Mouse (Mus musculus) liver, embryonic 15.5 days (tissue): Measurements from ENCODE around the gene Prm1. TPM values are rescaled to one million over a fixed set of nuclear protein-coding genes. Genes with fewer than 3 reads are reported as not detected.
"Not testable (repeated sequence)": the region's sequence is repeated elsewhere in the genome, so short reads cannot be mapped to it uniquely, and the experiment has no call there.

Experiments
- ATAC-seq: fragments of 200-750 bp; cut with Nextera tagmentation; 2 replicates; pipeline ENCODE4 v1.8.0; 2017; ENCODE audit warnings: moderate number of reproducible peaks, mild to moderate bottlenecking, moderate library complexity; ENCODE audit not compliant: insufficient read depth
- H3K27ac ChIP-seq: fragments of 300-500 bp; sonication (generic); replicated peaks from 2 replicates; pipeline ENCODE4 v1.5.1; 2015; ENCODE audit warnings: mild to moderate bottlenecking, inconsistent platforms
- H3K27me3 ChIP-seq: fragments of 300-500 bp; sonication (generic); 2 replicates; pipeline ENCODE4 v1.6.1; 2015; ENCODE audit warnings: mild to moderate bottlenecking, inconsistent platforms
- H3K36me3 ChIP-seq: fragments of 300-500 bp; sonication (generic); replicated peaks from 2 replicates; pipeline ENCODE4 v1.6.1; 2015; ENCODE audit warnings: moderate library complexity, mild to moderate bottlenecking, inconsistent platforms
- H3K4me1 ChIP-seq: fragments of 300-500 bp; sonication (generic); replicated peaks from 2 replicates; pipeline ENCODE4 v1.6.1; 2015; ENCODE audit warnings: inconsistent platforms
- H3K4me2 ChIP-seq: fragments of 300-500 bp; sonication (generic); 2 replicates; pipeline ENCODE4 v1.6.1; 2015; ENCODE audit warnings: moderate library complexity, mild to moderate bottlenecking, inconsistent platforms
- H3K4me3 ChIP-seq: fragments of 300-500 bp; sonication (generic); replicated peaks from 2 replicates; pipeline ENCODE4 v1.5.1; 2015; ENCODE audit warnings: mild to moderate bottlenecking, inconsistent platforms
- H3K9ac ChIP-seq: fragments of 300-500 bp; sonication (generic); 2 replicates; pipeline ENCODE4 v1.6.1; 2015; ENCODE audit warnings: moderate library complexity, mild to moderate bottlenecking, inconsistent platforms
- H3K9me3 ChIP-seq: fragments of 300-500 bp; sonication (generic); replicated peaks from 2 replicates; pipeline ENCODE4 v1.6.1; 2016; ENCODE audit warnings: inconsistent platforms
- WGBS: fragments of 180-500 bp; shearing (Covaris S2); methylation state at CpG from one replicate; pipeline ENCODE4 v1.1.7; 2015; ENCODE audit warnings: mixed read lengths; ENCODE audit not compliant: insufficient replicate concordance; 5-methylcytosine and 5-hydroxymethylcytosine counted together
- polyA plus RNA-seq: library from polyadenylated mRNA; unstranded; fragments of >200 nt; fragmentation: Nextera tagmentation; extraction: Ambion mirVana; gene quantifications from 2 replicates; pipeline ENCODE4 v1.2.1, GENCODE M21; 2015

Gene Prm1
- not detected in 2 replicates for polyA plus RNA-seq

DNA sequence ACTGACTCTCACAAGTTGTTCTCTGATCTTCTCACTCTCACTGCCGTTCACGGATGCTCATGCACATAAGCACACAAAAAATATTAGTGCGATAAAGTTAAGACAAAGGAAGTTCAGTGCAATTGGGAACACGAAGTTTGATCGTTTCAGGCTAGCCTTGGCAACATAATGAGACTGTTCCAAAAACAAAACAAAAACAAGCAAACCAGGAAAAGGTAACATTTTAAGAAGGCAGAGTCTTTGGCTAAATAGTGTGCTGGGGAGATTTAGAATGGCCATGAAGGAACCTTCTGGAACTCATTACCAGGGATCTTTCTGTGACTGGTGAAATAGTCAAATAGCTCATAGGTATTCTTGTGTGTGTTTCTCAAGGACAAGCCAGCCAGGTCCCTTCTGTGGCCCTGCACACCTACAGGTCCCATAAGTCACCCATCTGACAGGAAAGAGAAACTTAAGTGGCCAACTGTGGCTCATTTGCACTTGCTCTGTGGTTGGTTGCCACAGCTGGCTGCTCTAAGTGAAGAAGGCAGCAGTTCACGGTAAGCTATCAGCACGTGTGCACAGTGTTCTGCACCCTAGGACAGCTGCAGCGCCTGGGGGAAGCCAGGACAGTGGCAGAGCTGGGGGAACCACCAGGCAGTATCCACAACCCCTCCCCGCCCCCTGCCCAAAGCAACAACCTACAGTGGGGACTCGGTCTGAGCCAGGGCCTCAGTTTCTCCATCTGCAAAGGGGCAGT lies at the start of gene Prm1:
Prm1 (minus strand) TSS at position 51 of the 739 bp plus-strand sequence.
- ATAC-seq = no peak
- peaks cover 35% of the 10 kb centered on the region; the same call in 1 of the 2 replicates for H3K27me3 ChIP-seq
- no peaks in the 10 kb centered on the region for H3K36me3 ChIP-seq
- no peak within 1 kb of the TSS for H3K9ac ChIP-seq
- no peaks in the 10 kb centered on the region for H3K9me3 ChIP-seq
- 55% methylated on average over 10 of the region's 10 CpGs for WGBS
- no peak within 1 kb of the TSS for H3K4me2 ChIP-seq
- no peaks in the 10 kb centered on the region for H3K4me1 ChIP-seq
- no peak within 1 kb of the TSS for H3K4me3 ChIP-seq
- H3K27ac ChIP-seq = no peak within 1 kb of the TSS

DNA sequence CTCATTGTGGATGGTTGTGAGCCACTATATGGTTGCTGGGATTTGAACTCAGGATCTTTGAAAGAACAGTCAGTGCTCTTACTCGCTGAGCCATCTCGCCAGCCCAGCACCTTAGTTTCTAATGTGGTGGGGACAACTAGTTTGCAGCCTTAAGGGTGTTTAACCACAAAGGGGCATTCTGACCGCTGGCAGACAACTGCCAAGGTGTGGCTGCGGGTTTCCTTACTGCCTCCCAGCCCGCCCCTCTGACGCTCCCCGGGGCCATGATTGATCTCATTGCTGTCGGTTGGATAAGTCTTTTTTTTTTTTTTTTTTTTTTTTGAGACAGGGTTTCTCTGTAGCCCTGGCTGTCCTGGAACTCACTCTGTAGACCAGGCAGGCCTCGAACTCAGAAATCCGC lies 46.6 kb upstream of the Prm1 start:
- H3K27ac ChIP-seq, H3K4me3 ChIP-seq, H3K36me3 ChIP-seq, H3K4me2 ChIP-seq, H3K27me3 ChIP-seq, H3K9ac ChIP-seq, H3K4me1 ChIP-seq, H3K9me3 ChIP-seq, ATAC-seq: not testable (repeated sequence)
- WGBS = 75% methylated on average over 10 of the region's 10 CpGs

DNA sequence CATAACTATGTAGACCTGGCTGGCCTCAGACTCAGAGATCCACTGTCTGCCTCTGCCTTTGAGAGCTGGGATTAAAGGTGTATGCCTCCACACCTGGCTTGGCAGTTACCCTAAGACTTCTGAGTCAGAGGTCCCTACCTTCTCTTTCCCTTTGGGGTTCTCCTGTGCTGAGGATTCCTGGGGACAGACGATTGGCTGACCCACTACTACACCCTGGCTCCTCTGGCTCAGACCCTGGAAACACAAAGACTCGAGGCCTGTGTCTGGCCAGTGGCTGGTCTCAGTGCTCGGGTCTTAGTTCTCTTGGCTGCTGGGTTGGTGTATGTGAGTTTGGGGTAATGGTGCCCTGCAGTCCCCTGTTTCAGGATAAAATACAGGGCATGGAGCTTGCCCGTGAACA lies 45.3 kb upstream of the Prm1 start:
- H3K4me2 ChIP-seq = no peak overlapping the region
- no peak for ATAC-seq
- H3K9ac ChIP-seq = no peak overlapping the region
- no peak overlapping the region for H3K4me3 ChIP-seq
- H3K36me3 ChIP-seq = no peaks in the 10 kb centered on the region
- no peaks in the 10 kb centered on the region for H3K27me3 ChIP-seq
- H3K9me3 ChIP-seq = no peaks in the 10 kb centered on the region
- H3K4me1 ChIP-seq = no peaks in the 10 kb centered on the region
- 47% methylated on average over 4 of the region's 4 CpGs for WGBS
- no peak overlapping the region for H3K27ac ChIP-seq

DNA sequence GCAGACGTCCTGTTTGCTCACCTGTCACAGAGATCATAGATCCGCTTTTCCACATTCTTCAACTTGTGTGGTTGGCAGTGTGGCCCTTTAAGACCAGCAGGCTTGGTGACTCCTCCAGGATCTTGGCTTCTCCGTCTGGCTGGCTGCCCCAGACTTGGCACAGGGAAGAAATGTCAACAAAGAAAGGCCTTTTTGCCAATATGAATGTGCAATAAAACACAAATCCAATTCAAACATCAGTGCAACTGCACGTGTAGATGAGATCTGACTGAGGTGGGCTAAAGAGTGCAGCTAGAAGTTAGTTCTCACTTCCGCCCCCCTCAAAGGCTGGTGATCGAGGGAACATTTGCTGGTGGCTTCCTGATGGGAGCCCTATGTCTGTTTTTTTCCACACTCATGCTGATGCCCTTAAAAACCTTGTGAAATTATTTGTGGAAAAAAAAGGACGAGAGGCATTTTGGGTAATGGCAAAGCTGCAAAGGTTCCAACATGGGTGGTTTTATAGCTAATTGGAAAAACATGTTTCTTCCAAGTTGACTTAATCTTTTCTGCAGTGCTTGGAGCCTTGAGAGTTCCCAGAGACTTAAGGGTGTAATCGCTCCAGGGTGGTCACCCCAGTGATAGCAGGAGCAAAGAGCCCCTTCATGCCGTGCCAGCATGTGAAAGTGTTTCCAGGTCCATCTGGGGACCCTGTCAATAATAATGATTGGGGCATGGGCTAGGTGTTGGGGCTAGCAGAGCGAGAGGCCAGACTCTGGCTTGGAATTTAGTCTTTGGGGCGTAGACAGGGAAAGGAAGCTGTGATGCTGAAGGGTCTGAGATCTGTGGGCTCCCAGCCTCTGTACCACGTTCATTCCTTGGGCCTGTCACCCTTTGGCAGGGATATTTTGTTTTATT lies 44.6 kb upstream of the Prm1 start:
- H3K9me3 ChIP-seq = no peaks in the 10 kb centered on the region
- H3K27ac ChIP-seq = no peak overlapping the region
- no peaks in the 10 kb centered on the region for H3K36me3 ChIP-seq
- WGBS = 62% methylated on average over 12 of the region's 12 CpGs
- H3K9ac ChIP-seq = no peak overlapping the region
- H3K4me3 ChIP-seq = no peak overlapping the region
- no peak overlapping the region for H3K4me2 ChIP-seq
- ATAC-seq = no peak
- no peaks in the 10 kb centered on the region for H3K27me3 ChIP-seq
- no peaks in the 10 kb centered on the region for H3K4me1 ChIP-seq

DNA sequence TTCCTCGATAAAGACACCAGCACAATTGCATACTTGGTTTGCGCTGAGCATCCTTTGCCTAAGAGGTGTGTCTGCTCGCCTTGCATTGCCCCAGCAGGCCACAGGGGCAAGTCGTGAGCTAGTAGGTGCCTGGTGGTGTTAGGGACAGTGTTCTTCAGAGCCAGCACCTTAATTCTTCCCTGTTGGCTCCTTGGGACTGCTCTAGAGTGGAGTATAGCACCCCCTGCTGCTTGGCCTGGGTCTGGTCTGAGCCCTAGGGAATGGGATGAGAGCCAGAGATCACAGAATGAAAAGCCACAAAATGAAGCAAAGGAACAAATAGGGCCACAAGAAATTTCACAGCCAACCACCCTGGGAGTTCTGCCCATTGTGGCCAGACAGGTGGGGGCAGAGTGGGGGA lies 40.9 kb upstream of the Prm1 start:
- 0 out of 2 replicates have a peak, but pooled peaks cover 3% of the 10 kb centered on the region for H3K27me3 ChIP-seq
- no peak for ATAC-seq
- peaks cover 16% of the 10 kb centered on the region for H3K4me1 ChIP-seq
- no peaks in the 10 kb centered on the region for H3K36me3 ChIP-seq
- H3K4me2 ChIP-seq = no peak overlapping the region
- H3K4me3 ChIP-seq = no peak overlapping the region
- 43% methylated on average over 4 of the region's 4 CpGs for WGBS
- no peak overlapping the region for H3K9ac ChIP-seq
- H3K9me3 ChIP-seq = no peaks in the 10 kb centered on the region
- no peak overlapping the region for H3K27ac ChIP-seq

DNA sequence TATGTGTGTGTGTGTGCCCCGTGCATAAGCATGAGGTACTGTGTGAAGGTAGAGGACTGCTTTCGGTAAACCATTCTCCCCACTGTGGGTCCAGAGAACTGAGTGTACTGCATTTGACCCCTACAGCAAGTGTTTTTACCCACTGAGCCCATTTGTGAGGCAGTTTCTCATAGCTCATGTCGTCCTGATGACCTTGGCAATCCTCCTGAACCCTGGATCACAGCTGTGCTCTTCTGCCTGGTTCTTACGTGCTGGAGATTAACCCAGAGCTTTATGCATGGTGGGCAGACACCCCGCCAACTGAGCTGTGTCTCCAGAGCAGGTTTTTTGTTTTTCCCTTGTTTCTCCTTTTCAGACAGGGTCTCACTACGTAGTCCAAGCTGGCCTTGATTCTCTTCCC lies 40.3 kb upstream of the Prm1 start:
- Histone ChIP-seq H3K4me2 (no peak overlapping the region), H3K9ac (no peak overlapping the region), H3K27me3 (0 out of 2 replicates have a peak, but pooled peaks cover 3% of the 10 kb centered on the region), H3K36me3 (no peaks in the 10 kb centered on the region), H3K9me3 (no peaks in the 10 kb centered on the region), H3K4me1 (peaks cover 16% of the 10 kb centered on the region), H3K27ac (no peak overlapping the region), H3K4me3 (no peak overlapping the region)
- ATAC-seq = no peak
- 61% methylated on average over 6 of the region's 6 CpGs for WGBS

DNA sequence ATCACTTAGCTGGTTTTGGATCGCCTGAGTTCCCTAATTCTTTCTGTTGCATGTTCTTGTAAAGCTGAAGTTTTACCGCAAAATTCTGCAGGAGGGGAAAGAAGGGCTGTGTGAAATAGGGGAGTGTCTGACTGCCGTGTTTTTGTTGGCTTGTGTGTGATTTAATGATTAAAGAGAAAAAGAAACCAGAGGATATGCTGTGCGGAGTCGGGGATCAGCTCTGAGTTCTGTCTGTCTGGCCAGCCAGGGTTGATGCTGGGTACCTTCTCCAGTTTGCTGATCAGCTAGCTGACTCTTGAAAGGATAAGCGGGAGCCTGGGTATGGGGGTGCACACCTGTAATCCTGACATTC lies 38.7 kb upstream of the Prm1 start:
- peaks cover 5% of the 10 kb centered on the region; the same call in 1 of the 2 replicates for H3K36me3 ChIP-seq
- no peak overlapping the region for H3K4me3 ChIP-seq
- no peak overlapping the region for H3K9ac ChIP-seq
- ATAC-seq = no peak
- 13% methylated on average over 6 of the region's 6 CpGs for whole genome bisulfite sequencing
- H3K4me1 ChIP-seq = peaks cover 21% of the 10 kb centered on the region
- H3K9me3 ChIP-seq = no peaks in the 10 kb centered on the region
- H3K4me2 ChIP-seq = peak overlapping the region; percentile 58
- 0 out of 2 replicates have a peak, but pooled peaks cover 3% of the 10 kb centered on the region for H3K27me3 ChIP-seq
- no peak overlapping the region for H3K27ac ChIP-seq

DNA sequence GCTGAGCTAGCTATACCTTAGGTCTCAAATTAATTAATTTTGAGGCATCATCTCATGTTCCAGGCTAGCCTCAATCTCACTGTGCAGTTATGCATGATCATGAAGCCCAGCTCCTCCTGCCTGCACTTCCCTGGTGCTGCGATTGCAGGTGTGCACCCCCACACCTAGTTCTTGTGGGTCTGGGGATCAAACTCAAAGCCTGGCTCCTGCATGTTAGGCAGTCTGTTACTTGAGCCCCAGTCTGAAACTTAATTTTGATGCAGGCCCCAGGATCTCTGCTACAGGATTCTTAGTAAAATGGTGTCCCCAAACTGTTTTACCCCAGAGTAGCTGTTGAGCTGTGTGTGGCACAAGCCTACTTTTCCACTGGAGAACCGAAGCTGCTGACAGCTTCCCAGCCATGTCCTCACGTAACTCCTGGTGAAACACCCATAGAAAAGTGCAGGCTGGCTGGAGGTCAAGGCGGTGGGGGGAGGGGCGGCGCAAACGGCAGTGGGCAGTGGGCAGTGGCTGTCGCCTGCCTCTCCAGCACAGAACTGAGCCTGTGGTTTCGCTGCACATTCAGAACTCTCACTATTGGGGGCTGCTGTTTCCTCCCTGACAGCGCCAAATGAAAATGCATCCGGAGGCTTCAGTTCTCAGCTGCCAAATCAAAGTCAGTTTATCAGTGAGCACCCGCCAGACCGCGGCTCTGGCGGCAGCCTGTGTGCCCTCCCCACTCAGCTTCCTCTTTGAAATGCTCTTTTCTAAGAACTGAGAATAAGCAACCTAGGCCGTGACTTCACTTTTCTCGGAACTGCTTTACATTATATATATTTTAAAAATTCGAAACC lies 38.1 kb upstream of the Prm1 start:
- Histone ChIP-seq H3K9ac (no peak overlapping the region), H3K27ac (no peak overlapping the region)

DNA sequence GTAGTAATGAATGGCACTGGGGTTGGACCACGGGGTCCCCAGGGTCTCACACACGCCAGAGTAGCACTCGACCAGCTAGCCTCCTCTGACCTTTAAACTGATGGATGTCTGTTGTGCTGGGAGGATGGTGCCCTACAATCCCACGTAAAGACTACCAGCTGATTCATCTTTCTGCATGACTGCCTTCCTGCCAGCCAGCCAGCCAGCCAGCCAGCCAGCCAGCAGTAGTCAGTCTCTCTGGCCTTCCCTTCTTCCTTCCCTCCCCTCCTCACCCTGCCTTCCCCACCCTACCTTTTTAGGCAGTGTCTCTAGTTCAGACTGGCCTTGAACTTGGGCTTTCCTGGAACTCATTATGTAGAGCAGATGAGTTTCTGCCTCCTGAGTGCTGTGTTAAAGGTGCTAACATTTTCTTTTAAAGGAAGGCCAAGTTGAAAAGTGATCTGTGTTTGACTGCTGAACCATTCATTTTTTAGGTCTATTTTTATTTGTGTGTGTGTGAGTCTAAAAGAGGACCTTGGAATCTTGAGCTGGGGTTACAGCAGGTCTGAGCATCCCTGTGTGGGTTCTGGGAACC lies 36.7 kb upstream of the Prm1 start:
- H3K27me3 ChIP-seq = 0 out of 2 replicates have a peak, but pooled peaks cover 3% of the 10 kb centered on the region
- H3K36me3 ChIP-seq = peaks cover 5% of the 10 kb centered on the region; the same call in 1 of the 2 replicates
- H3K4me1 ChIP-seq = peaks cover 41% of the 10 kb centered on the region
- no peak overlapping the region for H3K4me3 ChIP-seq
- H3K27ac ChIP-seq = no peak overlapping the region
- 62% methylated on average over 4 of the region's 4 CpGs for WGBS
- H3K4me2 ChIP-seq = no peak overlapping the region
- no peaks in the 10 kb centered on the region for H3K9me3 ChIP-seq
- no peak overlapping the region for H3K9ac ChIP-seq
- no peak for ATAC-seq

More for the DNA sequence above, 38.1 kb upstream of the Prm1 start:
- H3K4me1 ChIP-seq = peaks cover 27% of the 10 kb centered on the region
- peaks cover 5% of the 10 kb centered on the region; the same call in 1 of the 2 replicates for H3K36me3 ChIP-seq
- 4% methylated on average over 18 of the region's 18 CpGs for WGBS
- H3K4me2 ChIP-seq = peak overlapping the region; percentile 58
- peak; percentile 37; the same call in 1 of the 2 replicates for ATAC-seq
- H3K27me3 ChIP-seq = 0 out of 2 replicates have a peak, but pooled peaks cover 3% of the 10 kb centered on the region
- no peaks in the 10 kb centered on the region for H3K9me3 ChIP-seq
- peak overlapping the region; percentile 33 for H3K4me3 ChIP-seq

DNA sequence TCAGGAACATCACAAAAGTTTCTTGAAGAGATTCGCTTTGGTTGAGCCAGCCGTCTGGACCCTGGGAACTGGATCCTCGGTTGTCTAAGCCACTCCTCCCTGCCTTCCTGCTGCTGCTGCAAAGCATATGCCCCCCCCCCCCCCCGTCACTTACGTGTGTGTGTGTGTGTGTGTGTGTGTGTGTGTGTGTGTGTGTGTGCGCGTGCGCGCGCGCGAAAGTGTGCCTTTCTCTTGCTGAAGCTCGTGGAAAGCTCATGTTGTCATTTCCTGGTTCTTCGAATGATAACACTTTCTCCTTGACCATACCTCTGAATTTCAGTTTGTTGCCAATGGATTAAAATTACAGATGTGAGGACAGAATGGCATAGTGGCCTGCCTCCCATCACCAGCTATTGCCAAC lies 34.4 kb upstream of the Prm1 start:
- H3K27me3 ChIP-seq = 0 out of 2 replicates have a peak, but pooled peaks cover under 1% of the 10 kb centered on the region
- H3K4me1 ChIP-seq = peaks cover 58% of the 10 kb centered on the region
- ATAC-seq = no peak
- H3K4me2 ChIP-seq = no peak overlapping the region
- whole genome bisulfite sequencing = 83% methylated on average over 13 of the region's 14 CpGs
- no peak overlapping the region for H3K9ac ChIP-seq
- H3K27ac ChIP-seq = no peak overlapping the region
- no peaks in the 10 kb centered on the region for H3K9me3 ChIP-seq
- peaks cover 5% of the 10 kb centered on the region; the same call in 1 of the 2 replicates for H3K36me3 ChIP-seq
- H3K4me3 ChIP-seq = no peak overlapping the region
